Mouse (Mus musculus) G1E (cell line): ENCODE measurements at regions not wholly inside any gene's neighbourhood (a gene's known extent, or its start where the extent isn't known, plus 50 kb on each side); places are given as distances from the start of the nearest gene placed in this dataset.

Experiments used
- CTCF ChIP-seq: IDR thresholded peaks from 2 replicates; pipeline ENCODE4 v1.5.1; 2012; ENCODE audit warnings: low read depth, low read length, inconsistent platforms, mixed read lengths
- GATA1 ChIP-seq: IDR thresholded peaks from 2 replicates; pipeline ENCODE4 v1.6.1; 2012; ENCODE audit warnings: borderline replicate concordance, low read length, inconsistent platforms, mixed read lengths
- GATA2 ChIP-seq: IDR thresholded peaks from 2 replicates; pipeline ENCODE4 v1.6.1; 2012; ENCODE audit warnings: low read depth, low read length, inconsistent platforms, borderline replicate concordance
- POLR2AphosphoS5 ChIP-seq: IDR thresholded peaks from 2 replicates; pipeline ENCODE4 v1.6.1; 2012; ENCODE audit warnings: low read depth, low read length, inconsistent platforms; ENCODE audit not compliant: insufficient replicate concordance
- TAL1 ChIP-seq: conservative IDR thresholded peaks from 2 replicates; pipeline ENCODE4 v1.6.1; 2012; ENCODE audit warnings: low read depth, low read length, inconsistent platforms, mixed read lengths

DNA sequence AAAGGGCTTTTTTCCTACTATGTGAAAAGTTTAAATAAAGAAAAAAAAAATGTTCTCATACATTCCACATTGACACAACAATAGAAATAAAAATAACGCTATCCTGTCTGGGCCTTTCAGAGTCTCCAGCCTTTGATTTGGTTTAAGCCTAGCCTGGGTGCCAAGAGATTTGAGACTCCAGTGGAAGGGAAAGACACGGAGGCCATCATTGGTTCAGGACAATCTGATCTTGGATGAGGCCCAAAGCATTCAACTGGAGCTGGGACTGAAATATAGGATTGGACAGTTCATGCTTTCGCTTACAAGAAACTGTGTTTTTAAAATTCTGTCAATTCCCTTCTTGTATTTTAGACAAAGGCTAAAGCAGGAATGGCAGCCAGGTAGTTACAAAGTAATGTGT is 294.7 kb upstream of the Cited2 start:
- TF ChIP-seq GATA1 (no peak), CTCF (no peak), TAL1 (no peak), POLR2AphosphoS5 (no peak), GATA2 (no peak)
